Mouse (Mus musculus) heart, embryonic 15.5 days (tissue): Measurements from ENCODE around the gene Ick. TPM values are rescaled to one million over a fixed set of nuclear protein-coding genes. Genes with fewer than 3 reads are reported as not detected.

Experiments
- ATAC-seq: fragments of 200-750 bp; cut with Nextera tagmentation; replicated peaks from 2 replicates; pipeline ENCODE4 v1.8.0; 2017; ENCODE audit warnings: low read depth, moderate TSS enrichment; ENCODE audit not compliant: insufficient number of reproducible peaks, insufficient read depth, low FRiP score
- H3K27ac ChIP-seq: fragments of 300-500 bp; sonication (generic); 2 replicates; pipeline ENCODE4 v1.5.1; 2015; ENCODE audit warnings: mild to moderate bottlenecking, inconsistent platforms
- H3K27me3 ChIP-seq: fragments of 300-500 bp; sonication (generic); 2 replicates; pipeline ENCODE4 v1.6.1; 2015; ENCODE audit warnings: inconsistent platforms
- H3K36me3 ChIP-seq: fragments of 300-500 bp; sonication (generic); 2 replicates; pipeline ENCODE4 v1.6.1; 2015; ENCODE audit warnings: mild to moderate bottlenecking, inconsistent platforms
- H3K4me1 ChIP-seq: fragments of 300-500 bp; sonication (generic); replicated peaks from 2 replicates; pipeline ENCODE4 v1.6.1; 2015; ENCODE audit warnings: inconsistent platforms
- H3K4me2 ChIP-seq: fragments of 300-500 bp; sonication (generic); 2 replicates; pipeline ENCODE4 v1.6.1; 2015; ENCODE audit warnings: inconsistent platforms, mild to moderate bottlenecking, moderate library complexity
- H3K4me3 ChIP-seq: fragments of 300-500 bp; sonication (generic); 2 replicates; pipeline ENCODE4 v1.5.1; 2015; ENCODE audit warnings: mild to moderate bottlenecking, inconsistent platforms
- H3K9ac ChIP-seq: fragments of 300-500 bp; sonication (generic); 2 replicates; pipeline ENCODE4 v1.6.1; 2015; ENCODE audit warnings: mild to moderate bottlenecking, inconsistent platforms
- H3K9me3 ChIP-seq: fragments of 300-500 bp; sonication (generic); replicated peaks from 2 replicates; pipeline ENCODE4 v1.6.1; 2016; ENCODE audit warnings: inconsistent platforms
- WGBS: fragments of 180-500 bp; shearing (Covaris S2); methylation state at CpG from one replicate; pipeline ENCODE4 v1.1.7; 2015; ENCODE audit warnings: mixed read lengths; 5-methylcytosine and 5-hydroxymethylcytosine counted together
- polyA plus RNA-seq: library from polyadenylated mRNA; unstranded; fragments of >200 nt; fragmentation: Nextera tagmentation; extraction: Ambion mirVana; gene quantifications from 2 replicates; pipeline ENCODE4 v1.2.1, GENCODE M21; 2015

The Ick gene
- polyA plus RNA-seq, 1 experiment from 2014 or later, result 13.4 TPM

DNA sequence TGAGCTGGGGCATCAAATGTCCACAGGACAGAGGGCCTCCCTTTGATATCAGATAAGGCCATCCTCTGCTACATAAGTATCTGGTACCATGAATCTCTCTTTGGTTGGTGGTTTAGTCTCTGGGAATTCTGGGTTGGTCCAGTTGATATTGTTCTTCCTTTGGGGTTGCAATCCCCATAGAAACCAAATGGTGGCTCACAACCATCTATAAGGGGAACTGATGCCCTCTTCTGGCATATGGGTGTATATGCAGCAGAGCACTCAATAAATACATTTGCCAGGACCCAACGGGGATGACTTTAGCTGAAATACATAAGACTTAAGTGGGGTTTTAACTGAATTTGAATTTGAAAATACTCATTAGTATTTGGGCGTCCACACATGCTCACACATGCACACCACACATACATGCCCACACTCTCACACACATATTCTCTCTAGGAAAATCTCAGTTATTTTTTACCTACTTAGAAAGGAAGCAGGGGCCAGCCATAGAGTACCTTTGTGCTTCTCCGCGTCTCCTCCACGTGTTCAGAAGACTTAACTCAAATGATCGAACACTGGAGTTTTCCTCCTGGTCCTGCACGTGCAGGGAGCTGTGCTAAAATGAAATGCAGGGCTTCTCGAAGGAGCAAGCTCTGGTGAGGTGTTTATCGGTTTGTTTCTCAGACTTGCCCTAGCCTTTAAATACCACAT is 85.1 kb downstream of the Ick start:
- H3K36me3 ChIP-seq, result no peaks in the 10 kb centered on the region
- peaks cover 25% of the 10 kb centered on the region for H3K4me1 ChIP-seq
- 0 out of 2 replicates have a peak, but pooled peaks have one; percentile 9 for ATAC-seq
- 44% methylated on average over 9 of the region's 9 CpGs for WGBS
- 0 out of 2 replicates have a peak overlapping the region, but pooled peaks have one; percentile 78 for H3K4me2 ChIP-seq
- H3K27me3 ChIP-seq, result no peaks in the 10 kb centered on the region
- H3K9me3 ChIP-seq, result no peaks in the 10 kb centered on the region
- no peak overlapping the region for H3K4me3 ChIP-seq
- H3K27ac ChIP-seq, result no peak overlapping the region
- no peak overlapping the region for H3K9ac ChIP-seq

GRCm38 (mm10) chr9:78195034-78195433 is 86.0 kb downstream of the Ick start:
- H3K4me3 ChIP-seq, result no peak overlapping the region
- H3K4me1 ChIP-seq, result peaks cover 25% of the 10 kb centered on the region
- H3K9ac ChIP-seq, result no peak overlapping the region
- H3K4me2 ChIP-seq, result no peak overlapping the region
- 80% methylated on average over 11 of the region's 11 CpGs for WGBS
- ATAC-seq, result no peak
- H3K9me3 ChIP-seq, result no peaks in the 10 kb centered on the region
- H3K27ac ChIP-seq, result no peak overlapping the region
- no peaks in the 10 kb centered on the region for H3K27me3 ChIP-seq
- H3K36me3 ChIP-seq, result no peaks in the 10 kb centered on the region

DNA sequence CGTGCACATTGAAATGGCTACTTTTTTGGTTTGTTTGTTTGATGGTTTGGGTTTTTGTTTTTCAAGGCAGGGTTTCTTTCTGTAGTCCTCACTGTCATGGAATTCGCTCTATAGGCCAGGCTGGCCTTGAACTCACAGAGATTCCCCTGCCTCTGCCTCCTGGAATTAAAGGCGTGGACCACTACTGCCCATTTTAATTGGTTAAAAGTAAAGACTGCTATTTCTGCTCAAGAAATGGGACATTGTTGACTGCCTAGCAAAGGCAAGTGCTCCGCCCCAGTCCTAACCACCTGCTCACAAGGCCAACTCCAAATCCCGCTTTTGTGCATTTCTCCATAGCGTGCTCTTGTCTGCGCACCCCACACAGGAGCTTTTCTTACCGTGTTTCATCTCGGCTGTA is 88.8 kb downstream of the Ick start:
- Histone ChIP-seq H3K4me2 (no peak overlapping the region), H3K4me1 (peaks cover 9% of the 10 kb centered on the region), H3K9me3 (no peaks in the 10 kb centered on the region), H3K36me3 (no peaks in the 10 kb centered on the region), H3K9ac (no peak overlapping the region), H3K27me3 (no peaks in the 10 kb centered on the region), H3K27ac (no peak overlapping the region), H3K4me3 (no peak overlapping the region)
- no peak for ATAC-seq
- 91% methylated on average over 9 of the region's 9 CpGs for WGBS

DNA sequence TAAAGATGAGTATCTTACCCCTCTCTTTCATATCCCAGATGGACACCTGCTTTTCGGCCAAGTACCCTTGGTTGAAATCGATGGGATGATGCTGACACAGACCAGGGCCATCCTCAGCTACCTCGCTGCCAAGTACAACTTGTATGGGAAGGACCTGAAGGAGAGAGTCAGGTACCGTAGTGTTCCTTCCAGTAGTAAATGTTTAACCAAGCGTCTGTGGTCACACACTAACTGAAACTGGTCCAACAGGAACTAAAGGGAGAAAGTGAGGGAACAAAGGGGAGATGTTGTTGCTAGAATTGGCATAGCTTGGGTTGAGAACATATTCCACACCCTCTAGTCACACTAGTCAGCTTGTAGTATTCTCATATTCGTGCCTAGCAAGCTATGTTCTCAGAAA is 95.2 kb downstream of the Ick start:
- H3K4me1 ChIP-seq, result no peaks in the 10 kb centered on the region
- no peaks in the 10 kb centered on the region for H3K36me3 ChIP-seq
- H3K9ac ChIP-seq, result no peak overlapping the region
- H3K27me3 ChIP-seq, result no peaks in the 10 kb centered on the region
- no peaks in the 10 kb centered on the region for H3K9me3 ChIP-seq
- no peak overlapping the region for H3K27ac ChIP-seq
- no peak overlapping the region for H3K4me3 ChIP-seq
- no peak overlapping the region for H3K4me2 ChIP-seq
- WGBS, result 82% methylated on average over 6 of the region's 6 CpGs
- no peak for ATAC-seq

DNA sequence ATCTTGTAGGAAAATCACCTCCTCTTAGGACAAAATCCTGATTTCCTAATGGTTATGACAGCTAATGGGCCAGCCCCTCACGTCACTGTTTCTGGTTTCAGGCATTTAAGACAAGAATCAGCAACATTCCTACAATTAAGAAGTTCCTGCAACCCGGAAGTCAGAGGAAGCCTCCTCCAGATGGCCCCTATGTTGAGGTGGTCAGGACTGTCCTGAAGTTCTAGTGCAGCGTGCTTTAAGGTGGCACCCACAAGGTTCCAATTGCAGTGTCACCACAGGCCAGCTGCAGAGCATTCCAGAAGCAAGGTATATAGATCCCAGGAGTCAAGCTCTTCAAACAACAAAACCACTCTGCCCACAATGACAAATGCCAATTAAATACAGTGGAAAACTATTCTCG is 100.0 kb downstream of the Ick start:
- Histone ChIP-seq H3K4me1 (peaks cover 14% of the 10 kb centered on the region), H3K27ac (no peak overlapping the region), H3K4me2 (no peak overlapping the region), H3K27me3 (no peaks in the 10 kb centered on the region), H3K36me3 (no peaks in the 10 kb centered on the region), H3K9me3 (no peaks in the 10 kb centered on the region), H3K4me3 (no peak overlapping the region), H3K9ac (no peak overlapping the region)
- 40% methylated on average over 4 of the region's 4 CpGs for WGBS
- no peak for ATAC-seq

DNA sequence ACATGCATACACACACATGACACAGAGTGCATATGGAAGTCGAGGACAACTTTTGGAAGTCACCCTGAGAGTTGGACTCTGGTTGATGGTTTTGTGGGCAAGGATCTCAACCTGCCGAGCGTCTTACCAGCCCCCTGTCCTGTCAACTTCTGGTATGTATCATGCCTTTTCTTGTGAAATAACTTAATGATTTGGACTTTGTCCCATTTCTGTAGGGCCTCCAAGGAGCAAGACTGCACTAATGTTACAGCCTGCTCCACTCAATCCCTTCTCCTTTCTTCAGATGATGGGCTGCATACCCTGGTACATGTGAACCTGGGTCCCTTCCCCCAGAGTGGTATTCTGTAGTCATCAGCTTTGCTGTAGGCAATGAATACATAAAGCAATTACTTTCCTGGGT is 101.1 kb downstream of the Ick start:
- Histone ChIP-seq H3K4me3 (no peak overlapping the region), H3K27ac (no peak overlapping the region), H3K27me3 (no peaks in the 10 kb centered on the region), H3K4me1 (peaks cover 14% of the 10 kb centered on the region), H3K36me3 (no peaks in the 10 kb centered on the region), H3K4me2 (no peak overlapping the region), H3K9me3 (no peaks in the 10 kb centered on the region), H3K9ac (no peak overlapping the region)
- ATAC-seq, result no peak
- WGBS, result 79% methylated on average over 3 of the region's 3 CpGs

DNA sequence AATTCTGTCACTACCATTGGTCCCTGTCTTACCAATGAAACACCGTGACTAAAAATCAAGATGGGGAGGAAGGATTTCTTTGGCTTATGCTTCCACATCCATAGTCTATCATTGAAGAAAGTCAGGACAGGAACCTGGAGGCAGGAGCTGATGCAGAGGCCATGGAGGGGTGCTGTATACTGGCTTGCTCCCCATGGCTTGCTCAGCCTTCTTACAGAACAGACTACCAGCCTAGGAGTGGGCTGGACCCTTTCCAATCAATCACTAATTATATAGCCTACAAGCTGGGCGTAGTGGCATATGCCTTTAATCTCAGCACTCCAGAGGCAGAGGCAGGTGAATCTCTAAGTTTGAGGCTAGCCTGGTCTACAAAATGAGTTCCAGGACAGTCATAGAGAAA is 101.8 kb downstream of the Ick start:
- no peak overlapping the region for H3K4me3 ChIP-seq
- H3K9ac ChIP-seq, result no peak overlapping the region
- H3K27me3 ChIP-seq, result no peaks in the 10 kb centered on the region
- 91% methylated on average over 2 of the region's 2 CpGs for WGBS
- ATAC-seq, result no peak
- no peak overlapping the region for H3K27ac ChIP-seq
- H3K9me3 ChIP-seq, result no peaks in the 10 kb centered on the region
- H3K4me2 ChIP-seq, result no peak overlapping the region
- peaks cover 14% of the 10 kb centered on the region for H3K4me1 ChIP-seq
- H3K36me3 ChIP-seq, result no peaks in the 10 kb centered on the region

GRCm38 (mm10) chr9:78211521-78211920 is 102.5 kb downstream of the Ick start:
- Histone ChIP-seq H3K27ac (peak overlapping the region; percentile 36; the same call in 1 of the 2 replicates), H3K36me3 (no peaks in the 10 kb centered on the region), H3K9me3 (no peaks in the 10 kb centered on the region), H3K4me2 (no peak overlapping the region), H3K27me3 (no peaks in the 10 kb centered on the region), H3K4me1 (peaks cover 14% of the 10 kb centered on the region), H3K4me3 (no peak overlapping the region), H3K9ac (no peak overlapping the region)
- WGBS, result 88% methylated on average over 3 of the region's 3 CpGs
- no peak for ATAC-seq

DNA sequence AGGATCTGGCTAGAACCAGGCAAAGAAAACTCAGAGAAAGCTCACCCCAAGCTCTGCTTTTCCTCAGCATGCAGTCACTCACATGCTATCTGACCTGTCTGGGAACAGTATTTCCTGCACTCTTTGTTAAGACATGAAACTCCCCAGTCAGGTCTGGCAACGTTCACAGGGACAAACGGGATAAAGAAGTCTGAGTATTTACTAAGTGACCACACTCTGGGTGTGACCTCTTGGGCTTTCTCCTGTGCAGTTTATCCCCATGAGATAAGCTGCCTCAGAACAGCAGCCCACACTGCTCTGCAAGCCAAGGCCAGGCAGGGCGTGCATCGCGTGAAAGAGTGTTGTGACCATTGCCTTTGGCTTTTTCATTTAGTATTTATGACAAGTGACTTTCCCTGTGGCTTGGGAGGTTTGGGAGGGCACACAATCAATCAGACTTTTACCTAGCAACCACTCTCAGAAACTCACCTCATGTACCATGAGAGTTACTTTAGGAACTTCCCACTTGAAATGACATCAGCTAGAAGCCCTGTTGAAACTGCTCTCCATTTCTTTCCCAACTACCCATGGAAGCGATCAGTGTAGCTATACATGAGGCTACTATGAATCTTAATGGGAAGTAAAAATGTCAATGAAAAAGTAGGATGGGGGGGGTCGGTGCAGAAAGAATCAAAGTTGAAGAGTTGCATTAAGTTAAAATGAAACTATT is 103.5 kb downstream of the Ick start:
- Histone ChIP-seq H3K9me3 (no peaks in the 10 kb centered on the region), H3K4me2 (peak overlapping the region; percentile 21; the same call in 1 of the 2 replicates), H3K36me3 (no peaks in the 10 kb centered on the region), H3K4me3 (no peak overlapping the region), H3K9ac (no peak overlapping the region), H3K4me1 (peaks cover 14% of the 10 kb centered on the region), H3K27me3 (no peaks in the 10 kb centered on the region), H3K27ac (peak overlapping the region; percentile 36)
- ATAC-seq, result peak; percentile 76
- 24% methylated on average over 7 of the region's 7 CpGs for WGBS

- WGBS, result 62% methylated on average over 4 of the region's 4 CpGs
- no peaks in the 10 kb centered on the region for H3K27me3 ChIP-seq
- H3K36me3 ChIP-seq, result no peaks in the 10 kb centered on the region
- no peak for ATAC-seq
- no peak overlapping the region for H3K27ac ChIP-seq
- no peak overlapping the region for H3K4me3 ChIP-seq
- H3K4me1 ChIP-seq, result peaks cover 13% of the 10 kb centered on the region
- no peak overlapping the region for H3K4me2 ChIP-seq
- H3K9me3 ChIP-seq, result no peaks in the 10 kb centered on the region
- no peak overlapping the region for H3K9ac ChIP-seq
Observed at GRCm38 (mm10) chr9:78217074-78217473, 108.1 kb downstream of the Ick start.
